Mouse (Mus musculus) heart, postnatal 0 days (tissue): ENCODE data around the gene Glt8d1.

Experiments
- CTCF ChIP-seq: IDR thresholded peaks from 2 replicates; pipeline ENCODE4 v1.5.1; 2016; ENCODE audit warnings: antibody characterized with exemption, control low read depth, low read depth
- EP300 ChIP-seq: IDR thresholded peaks from 2 replicates; pipeline ENCODE4 v1.6.1; 2016; ENCODE audit warnings: antibody characterized with exemption, low read depth

DNA sequence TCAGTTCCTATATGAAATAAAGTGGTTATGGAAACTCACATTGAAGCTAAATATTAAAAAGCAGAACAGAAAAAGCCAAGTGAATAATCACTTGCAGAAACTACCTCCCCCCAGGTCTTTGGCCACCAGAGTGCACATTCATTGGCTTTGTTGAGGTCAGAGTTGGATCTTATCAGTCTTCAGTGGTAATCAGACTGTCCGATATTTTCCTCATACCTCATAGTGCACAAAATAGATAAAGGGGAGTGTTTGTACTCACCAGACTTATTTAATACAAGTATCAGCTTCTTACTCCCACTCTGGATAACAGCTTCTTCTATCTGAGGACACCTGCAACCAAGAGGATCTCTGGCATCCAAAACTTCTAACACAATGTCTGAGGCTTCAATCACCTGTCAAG lies 14.9 kb downstream of the Glt8d1 start:
- TF ChIP-seq CTCF (no peak), EP300 (no peak)
